Mouse (Mus musculus): ENCODE results near the gene Vmn1r143.
"Not testable (repeated sequence)": the region's sequence is repeated elsewhere in the genome, so short reads cannot be mapped to it uniquely, and the experiment has no call there.

DNA sequence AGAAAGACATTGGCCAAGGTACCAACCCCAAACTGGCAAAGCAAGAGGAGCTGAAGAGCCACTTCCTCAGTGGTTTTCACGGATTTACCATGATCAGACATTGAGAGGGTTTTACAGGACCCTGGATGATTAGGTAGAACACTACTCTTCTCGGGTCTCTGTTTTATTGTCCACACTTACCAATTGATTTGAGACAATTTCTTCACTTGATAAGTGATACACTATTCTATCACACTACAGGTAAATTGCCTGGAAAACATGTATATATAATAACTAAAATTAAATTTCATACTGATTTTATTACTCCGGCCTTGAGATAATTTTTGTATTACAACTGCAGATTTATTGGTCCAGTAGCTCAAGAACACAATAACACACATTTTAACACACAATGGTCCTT, 25.2 kb upstream of the Vmn1r143 start, which contains the start of gene Vmn1r142:
- TF ChIP-seq EP300 (optimal IDR thresholded peaks at IDR 0.05); CTCF (IDR thresholded peaks at IDR 0.05; ENCODE audit: low read depth): not testable (repeated sequence)

Data from stomach, postnatal 0 days (tissue).